Mouse (Mus musculus): ENCODE measurements around the gene Fam172a. TPM values are rescaled to one million over a fixed set of nuclear protein-coding genes. Genes with fewer than 3 reads are reported as not detected.

Gene Fam172a
- polyA plus RNA-seq, 1 experiment: 19.1 TPM

- Histone ChIP-seq H3K27ac (ENCODE audit: insufficient read depth, low read length) (no peak overlapping the region), H3K4me3 (ENCODE audit: insufficient read depth, low read length) (no peak overlapping the region), H3K4me1 (ENCODE audit: control insufficient read depth, insufficient read depth, low read length) (no peaks in the 10 kb centered on the region)
- no peak for TF ChIP-seq POLR2A (IDR thresholded peaks at IDR 0.05; ENCODE audit: extremely low read depth, insufficient read depth, low read length)
- TF ChIP-seq CTCF (IDR thresholded peaks at IDR 0.05; ENCODE audit: extremely low read depth, insufficient read depth, low read length): no peak
These were observed 303.5 kb downstream of the Fam172a start for GRCm38 (mm10) chr13:78005344-78005743.

GRCm38 (mm10) chr13:78010176-78010575 is 308.3 kb downstream of the Fam172a start:
- no peak overlapping the region for H3K27ac ChIP-seq (ENCODE audit: insufficient read depth, low read length)
- no peaks in the 10 kb centered on the region for H3K4me1 ChIP-seq (ENCODE audit: control insufficient read depth, insufficient read depth, low read length)
- TF ChIP-seq POLR2A (IDR thresholded peaks at IDR 0.05; ENCODE audit: extremely low read depth, insufficient read depth, low read length) (no peak), CTCF (IDR thresholded peaks at IDR 0.05; ENCODE audit: extremely low read depth, insufficient read depth, low read length) (no peak)
- no peak overlapping the region for H3K4me3 ChIP-seq (ENCODE audit: insufficient read depth, low read length)

GRCm38 (mm10) chr13:78024683-78025294 is 323.0 kb downstream of the Fam172a start, which contains the start of gene Pou5f2:
TSS of gene Pou5f2 (plus strand) at chr13:78024902.
- no peaks in the 10 kb centered on the region for H3K4me1 ChIP-seq (ENCODE audit: control insufficient read depth, insufficient read depth, low read length)
- H3K4me3 ChIP-seq (ENCODE audit: insufficient read depth, low read length): no peak within 1 kb of the TSS
- H3K27ac ChIP-seq (ENCODE audit: insufficient read depth, low read length): no peak within 1 kb of the TSS
- no peak for TF ChIP-seq POLR2A (IDR thresholded peaks at IDR 0.05; ENCODE audit: extremely low read depth, insufficient read depth, low read length)
- no peak for TF ChIP-seq CTCF (IDR thresholded peaks at IDR 0.05; ENCODE audit: extremely low read depth, insufficient read depth, low read length)

GRCm38 (mm10) chr13:78032821-78033220 is 331.0 kb downstream of the Fam172a start:
- no peaks in the 10 kb centered on the region for H3K4me1 ChIP-seq (ENCODE audit: control insufficient read depth, insufficient read depth, low read length)
- no peak overlapping the region for H3K4me3 ChIP-seq (ENCODE audit: insufficient read depth, low read length)
- no peak overlapping the region for H3K27ac ChIP-seq (ENCODE audit: insufficient read depth, low read length)
- TF ChIP-seq POLR2A (IDR thresholded peaks at IDR 0.05; ENCODE audit: extremely low read depth, insufficient read depth, low read length) (no peak), CTCF (IDR thresholded peaks at IDR 0.05; ENCODE audit: extremely low read depth, insufficient read depth, low read length) (no peak)

- TF ChIP-seq POLR2A (IDR thresholded peaks at IDR 0.05; ENCODE audit: extremely low read depth, insufficient read depth, low read length) (no peak), CTCF (IDR thresholded peaks at IDR 0.05; ENCODE audit: extremely low read depth, insufficient read depth, low read length) (no peak)
These were observed 335.4 kb downstream of the Fam172a start for GRCm38 (mm10) chr13:78037203-78037602.

GRCm38 (mm10) chr13:78043203-78043602 is 341.4 kb downstream of the Fam172a start:
- TF ChIP-seq CTCF (IDR thresholded peaks at IDR 0.05; ENCODE audit: extremely low read depth, insufficient read depth, low read length) (no peak), POLR2A (IDR thresholded peaks at IDR 0.05; ENCODE audit: extremely low read depth, insufficient read depth, low read length) (no peak)
- no peak overlapping the region for H3K4me3 ChIP-seq (ENCODE audit: insufficient read depth, low read length)
- no peak overlapping the region for H3K27ac ChIP-seq (ENCODE audit: insufficient read depth, low read length)
- 0 out of 2 replicates have a peak, but pooled peaks cover 2% of the 10 kb centered on the region for H3K4me1 ChIP-seq (ENCODE audit: control insufficient read depth, insufficient read depth, low read length)

More at GRCm38 (mm10) chr13:78037203-78037602, 335.4 kb downstream of the Fam172a start:
- Histone ChIP-seq H3K4me1 (ENCODE audit: control insufficient read depth, insufficient read depth, low read length) (no peaks in the 10 kb centered on the region), H3K27ac (ENCODE audit: insufficient read depth, low read length) (no peak overlapping the region), H3K4me3 (ENCODE audit: insufficient read depth, low read length) (no peak overlapping the region)

GRCm38 (mm10) chr13:78045116-78045515 is 343.3 kb downstream of the Fam172a start:
- H3K27ac ChIP-seq (ENCODE audit: insufficient read depth, low read length): no peak overlapping the region

GRCm38 (mm10) chr13:78087751-78088150 is 385.9 kb downstream of the Fam172a start:
- no peak for TF ChIP-seq CTCF (IDR thresholded peaks at IDR 0.05; ENCODE audit: extremely low read depth, insufficient read depth, low read length)
- TF ChIP-seq POLR2A (IDR thresholded peaks at IDR 0.05; ENCODE audit: extremely low read depth, insufficient read depth, low read length): no peak
- Histone ChIP-seq H3K4me3 (ENCODE audit: insufficient read depth, low read length) (no peak overlapping the region), H3K27ac (ENCODE audit: insufficient read depth, low read length) (no peak overlapping the region), H3K4me1 (ENCODE audit: control insufficient read depth, insufficient read depth, low read length) (no peaks in the 10 kb centered on the region)

More at GRCm38 (mm10) chr13:78045116-78045515, 343.3 kb downstream of the Fam172a start:
- TF ChIP-seq CTCF (IDR thresholded peaks at IDR 0.05; ENCODE audit: extremely low read depth, insufficient read depth, low read length): no peak
- no peak for TF ChIP-seq POLR2A (IDR thresholded peaks at IDR 0.05; ENCODE audit: extremely low read depth, insufficient read depth, low read length)
- Histone ChIP-seq H3K4me3 (ENCODE audit: insufficient read depth, low read length) (no peak overlapping the region), H3K4me1 (ENCODE audit: control insufficient read depth, insufficient read depth, low read length) (0 out of 2 replicates have a peak, but pooled peaks cover 2% of the 10 kb centered on the region)

- H3K27ac ChIP-seq (ENCODE audit: insufficient read depth, low read length): no peak overlapping the region
- TF ChIP-seq CTCF (IDR thresholded peaks at IDR 0.05; ENCODE audit: extremely low read depth, insufficient read depth, low read length) (no peak), POLR2A (IDR thresholded peaks at IDR 0.05; ENCODE audit: extremely low read depth, insufficient read depth, low read length) (no peak)
- no peaks in the 10 kb centered on the region for H3K4me1 ChIP-seq (ENCODE audit: control insufficient read depth, insufficient read depth, low read length)
- no peak overlapping the region for H3K4me3 ChIP-seq (ENCODE audit: insufficient read depth, low read length)
These were observed 388.9 kb downstream of the Fam172a start for GRCm38 (mm10) chr13:78090701-78091100.

- Histone ChIP-seq H3K4me1 (ENCODE audit: control insufficient read depth, insufficient read depth, low read length) (no peaks in the 10 kb centered on the region), H3K4me3 (ENCODE audit: insufficient read depth, low read length) (no peak overlapping the region), H3K27ac (ENCODE audit: insufficient read depth, low read length) (no peak overlapping the region)
- TF ChIP-seq POLR2A (IDR thresholded peaks at IDR 0.05; ENCODE audit: extremely low read depth, insufficient read depth, low read length) (no peak), CTCF (IDR thresholded peaks at IDR 0.05; ENCODE audit: extremely low read depth, insufficient read depth, low read length) (no peak)
These were observed 390.1 kb downstream of the Fam172a start for GRCm38 (mm10) chr13:78091949-78092348.

Measured in cortical plate, adult 2 months (tissue).